Mouse (Mus musculus) heart, adult 8-10 months (tissue): ENCODE results near the gene Bean1. TPM values are rescaled to one million over a fixed set of nuclear protein-coding genes. Genes with fewer than 3 reads are reported as not detected.

ENCODE experiments used
- DNase-seq: peaks from one replicate; pipeline ENCODE4 v3.0.0; 2022; ENCODE audit warnings: low spot score
- total RNA-seq, 4 experiments: library from RNA; stranded (reverse); gene quantifications; 2 replicates each; pipeline ENCODE4 v1.2.4; 2022

Gene Bean1
- total RNA-seq, result 1 to 10 TPM in 3 of 4 experiments, under 1 TPM in 1; 0.59 to 2.0 (median 1.3) TPM

DNA sequence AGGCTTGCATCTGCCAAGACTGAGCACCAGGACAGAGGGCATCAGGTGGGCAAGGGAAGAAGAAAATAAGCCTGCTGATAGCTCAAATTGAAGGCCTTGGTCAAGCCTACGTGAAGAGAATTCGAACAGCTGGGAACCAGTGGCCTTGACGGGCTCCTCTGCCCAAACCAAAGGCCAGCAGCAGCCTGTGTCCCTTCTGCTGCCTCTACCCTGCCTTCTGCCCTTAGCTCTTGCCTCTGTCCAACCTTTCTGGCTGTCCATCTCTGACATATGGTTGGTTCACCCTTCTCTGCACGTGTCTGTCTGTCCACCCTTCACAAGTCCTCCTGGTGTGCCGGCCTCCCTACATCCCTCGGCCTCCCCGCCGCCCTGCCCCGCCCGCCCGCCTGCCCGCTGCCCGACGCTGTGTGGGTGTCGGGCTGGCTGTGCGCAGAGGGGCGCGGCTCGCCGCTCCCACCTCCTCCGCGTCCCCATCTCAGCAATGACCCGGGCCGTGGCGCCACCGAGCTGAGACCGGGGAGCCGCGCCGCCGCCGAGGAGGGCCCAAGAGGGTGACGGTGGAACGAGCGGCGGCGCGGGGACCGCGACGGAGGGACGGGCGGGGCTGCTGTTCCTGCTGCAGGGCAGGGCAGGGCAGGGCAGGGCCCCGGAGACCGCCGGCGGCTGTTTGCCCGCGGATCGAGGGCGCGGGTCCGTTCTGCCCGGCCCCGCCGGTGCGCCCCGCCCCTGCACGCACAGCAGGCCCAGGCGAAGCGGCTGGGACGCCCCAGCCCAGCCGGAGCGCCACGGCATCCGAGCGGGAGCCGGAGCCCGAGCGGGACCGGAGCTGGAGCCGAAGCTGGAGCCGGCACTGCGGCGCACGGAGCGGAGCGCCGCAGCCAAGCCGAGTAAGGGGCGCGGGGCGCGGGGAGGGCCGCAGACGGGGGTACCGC, at the start of gene Bean1:
Bean1 (plus strand) TSS at position 325 of the 932 bp plus-strand sequence.
- DNase-seq, result peak; percentile 19

DNA sequence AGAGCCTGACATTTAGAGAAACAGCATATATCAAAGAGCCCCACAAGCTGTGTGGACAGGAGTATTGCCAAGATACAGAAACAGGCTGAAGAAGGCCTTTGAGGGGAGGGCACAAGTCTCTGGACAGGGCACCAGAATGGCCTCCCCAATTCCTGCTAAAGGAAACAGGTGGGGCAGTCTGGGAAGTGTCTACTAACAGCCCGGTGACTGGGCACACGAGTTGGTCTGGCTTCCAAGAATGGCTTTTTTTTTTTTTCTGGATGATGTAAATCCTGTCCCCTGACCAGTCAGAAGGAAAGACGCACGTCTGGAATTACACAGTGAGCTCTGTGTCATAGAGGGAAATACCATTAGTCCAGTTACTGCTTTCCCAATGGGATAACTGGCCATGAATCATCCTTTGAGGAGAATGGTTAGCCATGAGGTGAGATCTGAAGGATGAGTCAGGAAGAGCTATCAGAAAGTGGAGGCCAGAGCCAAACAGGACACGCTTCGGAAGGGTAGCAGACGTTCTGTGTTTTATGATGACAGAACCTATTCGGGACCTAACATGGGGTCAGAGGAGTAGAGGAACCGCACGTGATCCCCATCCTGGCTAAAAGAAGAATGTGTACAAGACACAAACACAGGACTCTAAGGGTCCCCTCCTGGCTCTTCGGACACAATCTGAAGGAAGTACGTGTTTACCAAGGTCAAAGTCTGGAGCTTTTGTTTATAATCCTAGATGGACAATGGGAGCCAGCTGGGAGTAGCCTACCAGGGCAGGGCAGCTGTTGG, 48.4 kb upstream of the Bean1 start:
- no peak for DNase-seq

DNA sequence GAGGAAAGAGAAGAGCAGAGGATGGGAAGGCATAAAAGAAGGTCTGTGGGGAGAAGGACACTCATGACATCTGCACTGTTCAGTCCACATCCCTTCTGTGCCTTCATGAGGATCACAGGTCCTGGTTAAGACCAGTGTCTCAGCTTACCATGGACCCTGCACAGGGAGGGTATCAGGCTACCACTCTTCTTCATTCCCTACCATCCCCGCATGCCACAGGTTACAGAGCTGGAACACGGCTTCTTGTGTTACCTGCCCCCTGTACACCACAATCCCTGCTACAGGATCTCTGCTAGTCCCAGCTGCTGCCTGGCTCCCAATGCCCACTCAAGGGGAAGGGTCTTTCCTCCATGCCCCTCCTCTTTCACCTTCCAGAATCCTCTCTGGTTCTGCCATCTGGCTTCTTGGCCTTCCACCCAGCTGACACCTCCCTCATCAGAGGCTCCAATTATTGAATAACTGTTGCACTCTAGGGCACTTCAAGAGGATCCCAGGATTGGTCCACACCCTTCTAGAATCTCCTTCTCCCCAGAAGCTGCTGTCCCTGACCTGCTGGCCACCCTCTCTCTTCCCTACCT, 47.1 kb upstream of the Bean1 start:
- DNase-seq, result no peak

DNA sequence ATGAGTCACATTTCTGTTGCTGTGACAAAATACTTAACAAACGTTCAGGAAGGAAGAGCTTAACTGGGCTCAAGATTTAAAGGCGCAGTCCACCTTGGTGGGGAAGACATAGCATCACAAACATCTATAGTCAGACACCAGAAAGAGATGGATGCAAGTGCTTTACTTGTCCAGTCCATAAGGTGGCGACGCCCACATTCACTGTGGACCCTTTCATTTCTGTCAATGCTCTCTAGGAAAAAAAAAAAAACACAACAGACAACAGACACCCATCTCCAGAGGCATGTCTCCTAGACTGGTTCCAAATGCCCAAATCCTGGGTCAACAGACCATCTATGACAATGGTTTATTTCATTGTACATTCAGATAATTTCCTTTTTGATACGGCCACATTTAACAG, 45.7 kb upstream of the Bean1 start:
- no peak for DNase-seq

DNA sequence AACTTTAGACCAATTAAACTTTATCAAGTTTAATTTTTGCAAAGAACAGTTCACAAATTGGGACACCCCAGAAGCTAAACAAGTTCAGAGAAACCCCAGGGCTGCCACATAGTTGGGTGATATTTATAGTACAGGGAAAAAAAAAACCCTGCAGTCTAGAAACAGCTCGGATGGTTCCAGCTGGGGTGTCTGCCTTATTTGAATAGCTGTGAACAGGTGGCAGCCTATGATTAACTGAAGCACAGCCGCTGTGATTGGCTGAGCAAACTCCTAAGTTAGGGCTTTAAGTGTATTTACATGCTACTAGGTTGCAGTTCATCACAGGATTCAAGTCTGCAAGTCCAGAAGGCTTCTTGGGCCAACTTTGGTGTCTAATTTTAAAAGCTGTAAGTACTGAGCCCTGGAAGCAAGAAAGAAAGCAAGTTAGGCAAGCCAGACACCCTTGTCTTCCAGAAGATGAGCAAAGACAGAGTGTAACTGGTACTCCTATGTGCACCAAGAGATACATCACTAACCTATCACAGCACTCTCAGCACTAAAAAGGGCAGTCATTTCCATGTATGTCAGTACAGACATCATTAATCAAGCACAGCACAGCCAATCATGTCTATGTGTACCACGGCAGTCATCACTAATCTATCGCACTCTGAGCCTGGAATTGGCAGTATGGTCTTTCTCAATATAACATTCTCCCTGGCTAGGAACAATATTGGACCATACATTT, 42.9 kb upstream of the Bean1 start:
- DNase-seq, result no peak

DNA sequence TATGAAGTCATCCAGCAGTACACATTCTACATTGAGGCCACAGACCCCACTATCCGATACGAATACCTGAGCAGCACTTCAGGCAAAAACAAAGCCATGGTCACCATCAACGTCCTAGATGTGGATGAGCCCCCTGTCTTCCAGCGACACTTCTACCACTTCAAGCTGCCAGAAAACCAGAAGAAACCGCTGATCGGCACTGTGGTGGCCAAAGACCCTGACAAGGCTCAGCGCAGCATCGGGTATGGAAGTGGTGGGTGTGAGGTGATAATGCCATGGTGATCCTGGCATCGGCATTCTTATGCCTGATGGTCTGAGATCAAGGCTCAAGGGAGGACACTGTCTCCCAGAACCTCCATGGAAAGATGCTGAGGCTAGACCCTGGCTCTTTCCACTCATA, 39.3 kb upstream of the Bean1 start:
- DNase-seq, result no peak

DNA sequence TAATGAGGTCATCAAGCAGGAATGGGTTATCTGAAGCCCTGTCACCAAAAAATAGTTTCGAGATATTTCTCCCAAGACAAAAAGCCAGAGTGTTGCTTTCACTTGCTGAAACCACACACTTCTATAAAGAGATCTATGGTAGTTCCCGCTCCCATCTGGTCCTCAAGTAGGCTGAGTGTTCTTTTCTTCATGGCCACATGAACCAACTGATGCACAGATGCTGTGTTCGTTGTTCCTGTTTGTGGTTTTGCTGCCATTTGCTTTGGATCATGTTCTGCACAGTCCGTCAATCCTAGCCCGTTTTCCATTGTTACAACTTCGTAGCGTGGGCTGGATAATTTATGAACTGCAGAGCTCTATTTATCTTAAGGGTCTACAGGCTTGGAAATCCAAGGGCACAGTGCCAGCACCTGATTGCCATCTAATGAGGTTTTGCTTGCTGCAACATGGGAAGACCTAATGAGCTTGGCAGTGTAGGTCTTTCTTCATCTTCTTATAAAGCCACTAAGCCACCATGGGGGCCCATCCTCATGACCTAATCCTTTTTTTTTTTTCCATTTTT, 38.7 kb upstream of the Bean1 start:
- DNase-seq, result no peak

DNA sequence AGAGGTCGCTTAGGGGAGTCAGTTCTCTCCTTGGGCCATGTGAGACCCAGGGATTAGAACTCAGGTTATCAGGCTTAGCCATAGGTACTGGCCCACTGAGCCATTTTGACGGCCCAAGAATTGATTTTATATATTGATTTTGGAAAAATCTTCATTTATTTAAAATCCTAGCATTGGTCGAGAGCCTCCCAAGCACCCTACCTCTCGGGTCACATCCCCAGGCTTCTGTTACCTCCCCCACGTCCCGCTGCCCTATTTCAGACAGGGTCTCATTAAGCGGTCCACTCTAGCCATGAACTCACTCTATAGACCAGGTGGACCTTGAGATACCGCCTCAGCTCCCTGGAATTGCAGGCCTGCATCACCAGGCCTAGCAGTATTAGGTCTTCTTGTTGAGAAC, 35.7 kb upstream of the Bean1 start:
- DNase-seq, result no peak

DNA sequence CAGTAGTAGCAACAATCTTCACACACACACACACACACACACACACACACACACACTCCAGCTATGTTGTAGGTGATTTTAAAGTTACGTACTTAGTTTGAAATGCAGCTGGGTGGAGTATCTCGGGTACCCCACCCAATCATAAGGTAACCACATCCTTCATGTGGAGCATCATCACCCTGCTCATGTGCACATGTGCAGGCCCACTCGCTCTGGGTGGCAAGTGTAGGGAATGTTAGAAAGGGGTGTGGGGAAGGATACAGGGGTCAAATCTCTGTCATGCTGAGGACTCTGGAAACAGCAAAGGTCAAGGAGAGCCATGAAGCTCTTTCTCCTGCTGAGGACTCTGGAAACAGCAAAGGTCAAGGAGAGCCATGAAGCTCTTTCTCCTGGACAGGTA, 34.0 kb upstream of the Bean1 start:
- no peak for DNase-seq

DNA sequence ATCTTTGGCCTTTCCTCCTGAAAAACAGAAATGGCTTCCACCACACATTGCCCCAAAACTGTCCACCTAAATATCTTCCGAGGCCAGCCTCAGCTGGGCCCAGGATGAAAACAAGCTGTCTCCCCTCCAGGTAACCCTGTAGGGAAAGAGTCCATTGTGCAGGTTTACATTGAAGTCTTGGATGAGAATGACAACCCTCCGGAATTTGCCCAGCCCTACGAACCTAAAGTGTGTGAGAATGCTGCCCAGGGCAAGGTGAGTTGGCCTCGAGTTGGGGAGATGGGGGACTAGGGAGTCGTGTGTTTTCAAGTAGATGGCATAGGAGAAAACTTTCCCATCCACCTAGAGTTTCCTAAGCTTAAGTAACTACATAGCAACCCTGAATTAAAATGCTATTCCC, 32.6 kb upstream of the Bean1 start:
- DNase-seq, result no peak

DNA sequence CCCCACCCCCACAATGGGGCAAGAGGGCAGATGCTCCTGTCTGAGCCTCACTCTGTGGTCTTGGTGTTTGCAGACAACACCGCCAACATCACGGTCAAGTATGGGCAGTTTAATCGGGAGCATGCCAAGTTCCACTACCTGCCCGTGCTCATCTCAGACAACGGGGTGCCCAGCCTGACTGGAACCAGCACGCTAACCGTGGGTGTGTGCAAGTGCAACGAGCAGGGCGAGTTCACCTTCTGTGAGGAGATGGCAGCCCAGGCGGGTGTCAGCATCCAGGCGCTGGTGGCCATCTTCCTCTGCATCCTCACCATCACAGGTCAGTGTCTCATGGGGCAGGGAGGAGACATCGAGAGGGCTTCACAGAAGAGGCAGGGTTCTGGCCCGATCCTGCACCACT, 29.6 kb upstream of the Bean1 start:
- no peak for DNase-seq

DNA sequence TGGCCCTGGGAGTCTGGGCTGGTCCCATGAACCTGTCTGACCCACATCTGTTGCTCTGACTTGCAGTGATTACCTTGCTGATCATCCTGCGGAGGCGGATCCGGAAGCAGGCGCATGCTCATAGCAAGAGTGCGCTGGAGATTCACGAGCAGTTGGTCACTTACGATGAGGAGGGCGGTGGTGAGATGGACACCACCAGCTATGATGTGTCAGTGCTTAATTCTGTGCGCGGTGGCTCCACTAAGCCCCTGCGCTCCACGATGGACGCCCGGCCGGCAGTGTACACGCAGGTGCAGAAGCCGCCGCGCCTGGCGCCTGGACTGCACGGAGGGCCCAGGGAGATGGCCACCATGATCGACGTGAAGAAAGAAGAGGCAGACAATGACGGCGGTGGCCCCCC, 27.8 kb upstream of the Bean1 start:
- no peak for DNase-seq

DNA sequence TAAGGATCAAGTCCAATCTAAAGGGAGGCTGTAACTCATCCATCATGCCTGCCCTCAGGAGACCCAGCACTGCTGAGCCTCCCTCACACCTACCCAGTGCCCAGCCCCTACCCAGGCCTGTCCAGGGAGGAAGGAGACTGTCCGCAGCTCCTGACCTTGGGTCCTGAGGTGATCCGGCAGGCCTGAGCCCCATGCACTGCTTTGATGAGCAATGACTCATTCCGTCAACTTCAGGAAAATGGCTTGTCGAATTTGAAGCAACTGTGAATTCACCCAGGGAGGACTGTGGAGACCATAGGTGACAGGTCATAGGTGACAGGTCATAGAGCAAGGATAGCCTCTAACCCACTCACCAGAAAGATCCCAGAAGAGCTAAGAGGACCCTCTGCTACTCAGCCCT, 26.9 kb upstream of the Bean1 start:
- no peak for DNase-seq

DNA sequence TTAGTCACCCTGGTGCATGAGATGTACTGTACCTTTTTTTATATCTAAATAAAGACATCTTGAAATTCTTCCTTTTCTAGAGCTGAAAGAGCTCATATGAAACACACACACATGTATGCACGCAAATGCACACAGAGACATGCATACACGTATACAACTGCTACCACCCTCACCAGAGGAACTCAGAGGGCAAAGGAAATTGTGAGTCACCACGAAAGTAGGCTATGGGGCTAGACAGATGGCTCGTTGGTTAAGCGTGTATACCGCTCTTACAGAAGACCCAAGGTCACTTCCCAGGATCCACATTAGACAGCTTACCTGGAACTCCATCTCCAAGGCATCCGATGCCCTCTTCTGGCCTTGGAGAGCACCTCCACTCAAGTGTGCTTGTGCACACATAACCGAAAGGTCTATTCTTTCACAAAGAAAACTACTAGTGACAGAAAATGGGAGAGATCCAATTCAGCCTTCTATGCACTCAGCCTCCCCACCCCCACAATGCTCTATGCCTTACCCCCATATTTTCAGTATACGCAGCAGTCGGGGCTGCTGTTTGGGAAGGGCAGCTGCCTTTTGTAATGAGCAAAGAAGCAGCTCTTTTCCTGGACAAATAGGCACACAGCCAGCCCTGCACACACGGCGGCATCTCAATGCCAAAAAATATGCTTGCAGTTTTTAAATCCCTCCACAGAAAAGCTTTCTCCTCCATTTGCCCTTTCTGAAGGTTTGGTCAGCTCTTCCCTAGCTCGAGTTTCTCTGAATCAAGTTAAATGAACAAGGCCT, 25.6 kb upstream of the Bean1 start:
- DNase-seq, result no peak

DNA sequence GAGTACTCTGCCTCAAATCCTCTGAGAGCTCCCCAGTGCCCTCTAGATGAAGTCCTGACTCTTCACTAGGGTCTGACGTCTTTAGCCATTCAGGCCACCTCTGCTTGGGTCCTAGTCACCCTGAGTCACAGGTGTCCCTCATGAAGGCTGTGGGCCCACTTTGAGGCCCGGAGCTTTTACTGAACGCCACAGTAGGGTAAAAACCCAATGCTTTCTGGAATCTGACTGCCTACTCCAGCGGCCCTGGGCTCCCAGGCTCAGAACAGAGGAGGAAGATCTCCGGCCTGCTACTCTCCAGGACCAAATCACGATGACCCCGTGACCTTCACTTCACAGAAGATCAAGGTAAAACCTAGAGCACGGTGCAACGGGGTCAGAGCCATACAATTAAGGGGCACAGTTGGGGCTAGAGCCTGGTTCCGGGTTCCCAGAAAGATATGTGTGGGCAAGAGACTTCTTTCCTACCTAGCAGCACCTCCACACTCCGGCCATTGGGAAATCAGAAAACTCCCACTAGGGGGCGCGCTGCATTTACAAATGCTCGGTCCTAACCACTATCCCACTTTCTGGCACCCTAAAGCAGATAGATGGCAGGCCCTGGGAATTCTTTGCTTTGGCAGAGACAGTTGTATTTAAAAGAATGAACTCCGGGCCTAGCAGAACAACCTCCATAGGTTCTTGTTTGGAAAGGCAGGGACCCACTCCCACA, 24.1 kb upstream of the Bean1 start:
- DNase-seq, result peak; percentile 89

DNA sequence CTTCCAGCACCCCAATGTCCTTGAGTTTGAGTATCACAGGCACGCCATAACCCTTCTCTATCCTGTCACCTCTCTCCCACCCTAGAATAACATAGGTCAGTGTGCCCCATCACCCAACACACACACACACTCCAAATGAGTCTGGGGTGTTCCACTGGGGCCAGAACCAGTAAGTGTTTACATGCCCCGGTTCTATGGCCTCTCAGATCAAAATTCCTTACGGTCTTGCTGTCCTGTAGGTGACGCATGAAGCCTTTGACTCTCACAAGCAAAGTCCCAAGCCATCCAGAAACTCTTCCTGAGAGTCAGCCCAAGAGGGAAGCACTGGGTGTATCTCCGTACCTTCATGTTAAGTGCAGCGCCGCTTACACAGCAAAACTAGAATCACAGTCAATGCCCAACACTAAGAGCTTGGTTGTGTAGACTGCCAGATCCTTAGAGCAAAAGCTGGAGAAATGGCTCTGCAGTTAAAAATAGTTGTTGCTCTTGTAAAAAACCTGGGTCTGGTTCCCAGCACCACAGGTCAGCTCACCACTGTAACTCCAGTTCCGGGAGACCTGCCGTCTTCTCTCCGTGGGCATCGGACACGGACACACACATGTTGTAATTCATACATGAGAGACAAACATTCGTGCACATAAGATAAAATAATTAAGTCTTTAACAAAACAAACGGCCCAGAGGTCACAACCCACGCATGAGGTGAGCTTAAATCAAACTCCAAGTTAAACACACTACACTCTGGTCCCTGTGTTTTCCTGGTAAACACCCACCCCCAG, 23.3 kb upstream of the Bean1 start:
- no peak for DNase-seq

DNA sequence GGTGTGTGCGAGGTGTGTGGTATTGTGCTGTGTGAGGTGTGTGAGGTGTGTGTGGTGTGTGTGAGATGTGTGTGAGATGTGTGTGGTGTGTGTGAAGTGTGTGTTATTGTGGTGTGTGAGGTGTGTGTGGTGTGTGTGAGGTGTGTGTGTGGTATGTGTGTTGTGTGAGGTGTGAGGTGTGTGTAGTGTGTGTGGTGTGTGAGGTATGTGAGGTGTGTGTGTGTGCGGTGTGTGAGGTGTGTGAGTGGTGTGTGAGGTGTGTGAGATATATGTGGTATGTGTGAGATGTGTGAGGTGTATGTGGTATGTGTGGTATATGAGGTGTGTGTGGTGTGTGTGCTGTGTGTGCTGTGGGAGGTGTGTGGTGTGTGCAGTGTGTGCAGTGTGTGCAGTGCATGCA, 22.3 kb upstream of the Bean1 start:
- no peak for DNase-seq

DNA sequence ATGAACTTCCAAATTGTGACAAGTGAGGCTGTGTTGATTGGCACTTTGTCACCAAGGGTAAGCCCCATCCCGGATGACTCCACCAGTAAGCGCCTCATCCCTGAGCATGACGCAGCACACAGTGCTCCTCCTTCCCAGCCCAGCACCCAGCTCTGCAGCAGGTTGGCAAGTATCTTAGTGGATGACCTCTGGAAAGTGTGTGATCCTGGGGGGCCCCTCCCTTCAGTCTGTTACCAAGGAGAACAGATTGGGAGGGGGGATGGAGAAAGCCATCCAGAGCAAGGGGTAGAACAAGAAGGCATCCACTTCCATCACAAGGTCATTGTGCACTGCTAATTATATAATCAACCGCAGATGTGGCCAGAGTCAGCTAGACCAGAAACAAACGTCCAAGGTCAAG, 9.5 kb upstream of the Bean1 start:
- no peak for DNase-seq

DNA sequence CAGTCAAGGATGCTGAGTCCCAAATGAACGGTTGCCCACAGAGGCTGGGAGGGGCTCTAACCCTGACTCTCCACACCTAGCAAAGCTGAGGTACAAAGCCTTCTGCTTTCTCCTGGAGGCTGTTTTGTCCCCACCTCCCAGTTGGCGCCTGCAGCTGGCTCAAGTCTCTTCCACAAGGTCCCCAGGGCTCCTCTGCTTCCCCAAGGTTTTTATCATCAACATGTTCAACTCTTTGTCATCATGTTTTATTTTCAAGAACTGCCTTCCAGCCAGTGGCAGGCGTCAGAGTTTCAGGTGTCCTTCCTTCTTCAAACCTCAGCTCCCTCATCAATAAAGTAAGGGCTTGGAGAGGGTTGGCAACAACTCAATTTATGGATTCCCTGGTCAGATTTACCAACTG, 781 bp upstream of the Bean1 start:
- no peak for DNase-seq
